Mouse (Mus musculus) thymus, postnatal 14 days (tissue): ENCODE data around the gene B4galnt3.

ENCODE experiments used
- DNase-seq: peaks from one replicate; pipeline ENCODE4 v3.0.0; 2021

Gene B4galnt3

GRCm38 (mm10) chr6:120274181-120274580, 20.2 kb downstream of the B4galnt3 start:
- DNase-seq: no peak

GRCm38 (mm10) chr6:120264151-120264550, 30.2 kb downstream of the B4galnt3 start:
- DNase-seq: peak; percentile 10

GRCm38 (mm10) chr6:120263608-120264007, 30.8 kb downstream of the B4galnt3 start:
- DNase-seq: no peak

GRCm38 (mm10) chr6:120262886-120263531, 31.4 kb downstream of the B4galnt3 start:
- DNase-seq: no peak

- DNase-seq: no peak
Measured at GRCm38 (mm10) chr6:120259481-120259880, 34.9 kb downstream of the B4galnt3 start.

GRCm38 (mm10) chr6:120256431-120256935, 37.9 kb downstream of the B4galnt3 start:
- no peak for DNase-seq

- peak; percentile 16 for DNase-seq
Measured at GRCm38 (mm10) chr6:120255701-120256100, 38.7 kb downstream of the B4galnt3 start.

- DNase-seq: no peak
Measured at GRCm38 (mm10) chr6:120255144-120255543, 39.2 kb downstream of the B4galnt3 start.

GRCm38 (mm10) chr6:120254640-120255039, 39.7 kb downstream of the B4galnt3 start:
- no peak for DNase-seq

- DNase-seq: no peak
Measured at GRCm38 (mm10) chr6:120252741-120253140, 41.6 kb downstream of the B4galnt3 start.

GRCm38 (mm10) chr6:120251010-120251409, 43.3 kb downstream of the B4galnt3 start:
- no peak for DNase-seq

GRCm38 (mm10) chr6:120249831-120250230, 44.5 kb downstream of the B4galnt3 start:
- no peak for DNase-seq

GRCm38 (mm10) chr6:120246676-120247075, 47.7 kb downstream of the B4galnt3 start:
- DNase-seq: no peak

- DNase-seq: no peak
Measured at GRCm38 (mm10) chr6:120243250-120243649, 51.1 kb downstream of the B4galnt3 start.

GRCm38 (mm10) chr6:120242530-120242929, 51.8 kb downstream of the B4galnt3 start:
- DNase-seq: no peak

- no peak for DNase-seq
Measured at GRCm38 (mm10) chr6:120241453-120241852, 52.9 kb downstream of the B4galnt3 start.

GRCm38 (mm10) chr6:120240461-120240860, 53.9 kb downstream of the B4galnt3 start:
- DNase-seq: no peak

- no peak for DNase-seq
Measured at GRCm38 (mm10) chr6:120235874-120236273, 58.5 kb downstream of the B4galnt3 start.

GRCm38 (mm10) chr6:120232885-120233284, 61.5 kb downstream of the B4galnt3 start:
- DNase-seq: no peak

GRCm38 (mm10) chr6:120230441-120230840, 63.9 kb downstream of the B4galnt3 start:
- no peak for DNase-seq

GRCm38 (mm10) chr6:120229806-120230205, 64.6 kb downstream of the B4galnt3 start:
- no peak for DNase-seq

GRCm38 (mm10) chr6:120227068-120227467, 67.3 kb downstream of the B4galnt3 start:
- DNase-seq: no peak

- DNase-seq: no peak
Measured at GRCm38 (mm10) chr6:120225355-120225754, 69.0 kb downstream of the B4galnt3 start.

GRCm38 (mm10) chr6:120222669-120223068, 71.7 kb downstream of the B4galnt3 start:
- peak; percentile 43 for DNase-seq

GRCm38 (mm10) chr6:120219281-120219680, 75.1 kb downstream of the B4galnt3 start:
- DNase-seq: no peak
